In genomic region chr11:99082098-99082497, GRCm38 (mm10) we compare ENCODE assay signal across 10 mouse cellular contexts. TPM values are rescaled to one million over a fixed set of nuclear protein-coding genes. Genes with fewer than 3 reads are reported as not detected.
DNase-seq lines count a peak whose midpoint lies in the region; ATAC-seq and TF ChIP-seq lines count a peak whose summit lies in the region.
"Had no signal": no experiment of that assay in that cellular context is flagged by ENCODE, and none has a peak within 500 bp of the region (broad histone marks: within the 10 kb centered on the region; RNA-seq: fewer than 3 reads in every experiment).

No protein-coding gene starts in this region.

- no peak for TF ChIP-seq CTCF in embryonic fibroblast, embryonic 13.5 days (IDR thresholded peaks at IDR 0.05; ENCODE audit: borderline replicate concordance, insufficient read depth, low read length)
- no peak for TF ChIP-seq CTCF in stomach, postnatal 0 days (IDR thresholded peaks at IDR 0.05; ENCODE audit: low read depth)

- DNase-seq in ovary, postnatal 36 days (ENCODE audit: low spot score) = peak; percentile 58
- DNase-seq in ovary, postnatal 14 days (ENCODE audit: low spot score) = no peak
- DNase-seq in stomach, postnatal 0 days (ENCODE audit: low spot score) = peak; percentile 39
- no peak for DNase-seq in spleen, postnatal 10 days (ENCODE audit: low spot score in 2 of 2)
- DNase-seq: cerebellum, adult 9-10 months; kidney, adult 8-10 months; retina, postnatal 1 day had no signal

- ATAC-seq in heart, embryonic 12.5 days (ENCODE audit: insufficient number of reproducible peaks, low FRiP score) = 0 out of 2 replicates have a peak, but pooled peaks have one; percentile 16
- no peak for ATAC-seq in heart, embryonic 11.5 days (replicated peaks; ENCODE audit: insufficient number of reproducible peaks, low FRiP score, low TSS enrichment)
- ATAC-seq in stomach, postnatal 0 days (ENCODE audit: low FRiP score, low TSS enrichment) = peak; percentile 65; the same call in 1 of the 2 replicates

- no peak overlapping the region for H3K9ac ChIP-seq in heart, embryonic 12.5 days
- H3K9ac ChIP-seq in heart, embryonic 11.5 days (ENCODE audit: low read depth, low read length) = no peak overlapping the region
- no peak overlapping the region for H3K9ac ChIP-seq in stomach, postnatal 0 days (ENCODE audit: low read length)

- no peak overlapping the region for H3K27ac ChIP-seq in heart, embryonic 12.5 days (ENCODE audit: poor library complexity, severe bottlenecking)
- no peak overlapping the region for H3K27ac ChIP-seq in heart, embryonic 11.5 days (ENCODE audit: low read depth, low read length)
- H3K27ac ChIP-seq in embryonic fibroblast, embryonic 13.5 days (ENCODE audit: insufficient read depth, low read length) = peak overlapping the region; percentile 5; the same call in 1 of the 2 replicates
- peak overlapping the region; percentile 35; the same call in 1 of the 2 replicates for H3K27ac ChIP-seq in stomach, postnatal 0 days (replicated peaks)

- no peaks in the 10 kb centered on the region for H3K36me3 ChIP-seq in heart, embryonic 12.5 days
- no peaks in the 10 kb centered on the region for H3K36me3 ChIP-seq in heart, embryonic 11.5 days (ENCODE audit: control insufficient read depth, insufficient read depth, low read length)
- H3K36me3 ChIP-seq in stomach, postnatal 0 days (ENCODE audit: control insufficient read depth, insufficient read depth, low read length) = no peaks in the 10 kb centered on the region

- no peak for TF ChIP-seq EP300 in stomach, postnatal 0 days (optimal IDR thresholded peaks at IDR 0.05)

- H3K4me1 ChIP-seq in heart, embryonic 12.5 days (replicated peaks) = peaks cover 16% of the 10 kb centered on the region
- H3K4me1 ChIP-seq in heart, embryonic 11.5 days (ENCODE audit: control insufficient read depth, insufficient read depth, low read length) = 0 out of 2 replicates have a peak, but pooled peaks cover 3% of the 10 kb centered on the region
- H3K4me1 ChIP-seq in embryonic fibroblast, embryonic 13.5 days (ENCODE audit: control insufficient read depth, insufficient read depth, low read length) = no peaks in the 10 kb centered on the region
- H3K4me1 ChIP-seq in stomach, postnatal 0 days (replicated peaks; ENCODE audit: control insufficient read depth, insufficient read depth) = no peaks in the 10 kb centered on the region; the same call in 1 of the 2 replicates

- no peak for TF ChIP-seq POLR2A in embryonic fibroblast, embryonic 13.5 days (IDR thresholded peaks at IDR 0.05; ENCODE audit: low read depth, low read length)

- H3K9me3 ChIP-seq in heart, embryonic 12.5 days (replicated peaks) = no peaks in the 10 kb centered on the region
- H3K9me3 ChIP-seq in heart, embryonic 11.5 days (replicated peaks; ENCODE audit: control insufficient read depth, low read length) = no peaks in the 10 kb centered on the region
- H3K9me3 ChIP-seq in stomach, postnatal 0 days (ENCODE audit: control insufficient read depth, low read length) = no peaks in the 10 kb centered on the region

- WGBS in heart, embryonic 12.5 days = 61% methylated on average over 8 of the region's 8 CpGs
- WGBS in heart, embryonic 11.5 days (ENCODE audit: insufficient replicate concordance) = 65% methylated on average over 8 of the region's 8 CpGs
- 33% methylated on average over 8 of the region's 8 CpGs for WGBS in stomach, postnatal 0 days

- H3K27me3 ChIP-seq in heart, embryonic 12.5 days (replicated peaks) = no peaks in the 10 kb centered on the region
- no peaks in the 10 kb centered on the region; the same call in 1 of the 2 replicates for H3K27me3 ChIP-seq in heart, embryonic 11.5 days (ENCODE audit: control insufficient read depth, insufficient read depth, low read length)
- no peaks in the 10 kb centered on the region for H3K27me3 ChIP-seq in stomach, postnatal 0 days (ENCODE audit: control insufficient read depth, insufficient read depth, low read length)

- no peak overlapping the region for H3K4me3 ChIP-seq in heart, embryonic 12.5 days
- H3K4me3 ChIP-seq in heart, embryonic 11.5 days (ENCODE audit: low read depth, low read length) = no peak overlapping the region
- H3K4me3 ChIP-seq in embryonic fibroblast, embryonic 13.5 days (ENCODE audit: insufficient read depth, low read length) = no peak overlapping the region
- no peak overlapping the region for H3K4me3 ChIP-seq in stomach, postnatal 0 days (ENCODE audit: low read depth, low read length)

- no peak overlapping the region for H3K4me2 ChIP-seq in heart, embryonic 12.5 days
- H3K4me2 ChIP-seq in heart, embryonic 11.5 days = no peak overlapping the region
- no peak overlapping the region for H3K4me2 ChIP-seq in stomach, postnatal 0 days (replicated peaks; ENCODE audit: low read depth)

RNA-seq across cellular contexts. Expression of gene Tns4, which starts 7.0 kb away (rescaled TPM):
- polyA plus RNA-seq in heart, embryonic 12.5 days (2016; fragmentation: Nextera tagmentation; extraction: Ambion mirVana) = 0.05 and 0.11 TPM in 2 replicates
- 0.13 TPM in 1 of 2 replicates, not detected in the other for polyA plus RNA-seq in heart, embryonic 11.5 days (2014; fragmentation: Nextera tagmentation; extraction: Ambion mirVana)
- not detected in 2 replicates for polyA plus RNA-seq in embryonic fibroblast, embryonic 13.5 days (2011; ENCODE audit: insufficient read length, low read depth, missing spikeins)
- 0.82 and 1.1 TPM in 2 replicates for polyA plus RNA-seq in stomach, postnatal 0 days (2015; fragmentation: Nextera tagmentation; extraction: Ambion mirVana)

RNA-seq across cellular contexts. Expression of gene Igfbp4, which starts 41.1 kb away (rescaled TPM):
- polyA plus RNA-seq in heart, embryonic 12.5 days (2016; fragmentation: Nextera tagmentation; extraction: Ambion mirVana) = 371 and 382 TPM in 2 replicates
- polyA plus RNA-seq in heart, embryonic 11.5 days (2014; fragmentation: Nextera tagmentation; extraction: Ambion mirVana) = 284 and 289 TPM in 2 replicates
- polyA plus RNA-seq in embryonic fibroblast, embryonic 13.5 days (2011; ENCODE audit: insufficient read length, low read depth, missing spikeins) = 212 and 419 TPM in 2 replicates
- 228 and 244 TPM in 2 replicates for polyA plus RNA-seq in stomach, postnatal 0 days (2015; fragmentation: Nextera tagmentation; extraction: Ambion mirVana)

RNA-seq across cellular contexts. Expression of gene Top2a, which starts 58.1 kb away (rescaled TPM):
- 196 and 201 TPM in 2 replicates for polyA plus RNA-seq in heart, embryonic 12.5 days (2016; fragmentation: Nextera tagmentation; extraction: Ambion mirVana)
- 220 and 244 TPM in 2 replicates for polyA plus RNA-seq in heart, embryonic 11.5 days (2014; fragmentation: Nextera tagmentation; extraction: Ambion mirVana)
- polyA plus RNA-seq in embryonic fibroblast, embryonic 13.5 days (2011; ENCODE audit: insufficient read length, low read depth, missing spikeins) = 141 and 227 TPM in 2 replicates
- polyA plus RNA-seq in stomach, postnatal 0 days (2015; fragmentation: Nextera tagmentation; extraction: Ambion mirVana) = 31.6 and 44.5 TPM in 2 replicates

Comparison
In these comparisons a context has a peak if more than half of its experiments do, and no peak if none do; other contexts are left out.
1. DNase-seq: peak in ovary, postnatal 36 days (single experiment) and stomach, postnatal 0 days (single experiment); none in ovary, postnatal 14 days (single experiment) and spleen, postnatal 10 days (0 of 2).
2. H3K27ac ChIP-seq: peak in embryonic fibroblast, embryonic 13.5 days (single experiment) and stomach, postnatal 0 days (single experiment); none in heart, embryonic 12.5 days (single experiment) and heart, embryonic 11.5 days (single experiment).